Mouse (Mus musculus) liver, postnatal 0 days (tissue): ENCODE measurements around the gene Kcnj8.

ENCODE experiments used
- CTCF ChIP-seq: sonication (generic); IDR thresholded peaks from 2 replicates; pipeline ENCODE4 v1.5.1; 2016; ENCODE audit warnings: antibody characterized with exemption, low read depth
- EP300 ChIP-seq: IDR thresholded peaks from 2 replicates; pipeline ENCODE4 v1.6.1; 2016; ENCODE audit warnings: antibody characterized with exemption, low read depth, mild to moderate bottlenecking

DNA sequence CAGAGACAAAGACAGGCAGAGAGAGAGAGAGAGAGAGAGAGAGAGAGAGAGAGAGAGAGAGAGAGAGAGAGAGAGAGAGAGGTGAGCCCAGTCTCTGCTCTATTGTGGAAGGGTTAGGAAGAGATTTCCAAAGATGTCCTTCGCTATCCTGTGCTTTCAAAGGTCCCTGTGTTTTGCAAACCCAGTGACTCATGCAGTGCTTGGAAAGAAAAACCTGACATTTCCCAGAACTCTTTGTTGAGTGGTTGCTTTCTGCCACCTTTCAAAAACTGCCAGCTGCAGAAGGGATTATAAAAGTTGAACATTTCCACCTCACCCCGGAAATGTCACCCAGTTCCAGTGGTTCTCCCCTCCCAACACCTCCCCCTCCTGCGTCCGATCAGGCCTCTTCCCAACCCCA lies 7.4 kb upstream of the Kcnj8 start:
- TF ChIP-seq CTCF (no peak), EP300 (no peak)
